Mouse (Mus musculus) midbrain, embryonic 10.5 days (tissue): ENCODE data around the gene Enho. TPM values are rescaled to one million over a fixed set of nuclear protein-coding genes. Genes with fewer than 3 reads are reported as not detected.
A peak's percentile ranks its signal among the peaks of the same experiment; 100 is the strongest.

Source experiments
- DNase-seq: peaks from one replicate; pipeline ENCODE4 v3.0.0-alpha.2; 2017; ENCODE audit warnings: low spot score
- H3K27ac ChIP-seq: fragments of 300-500 bp; sonication (generic); replicated peaks from 2 replicates; pipeline ENCODE4 v1.5.1; 2016; ENCODE audit warnings: mild to moderate bottlenecking
- H3K27me3 ChIP-seq: fragments of 300-500 bp; sonication (generic); 2 replicates; pipeline ENCODE4 v1.6.1; 2016; ENCODE audit warnings: low read depth, mild to moderate bottlenecking; ENCODE audit not compliant: poor library complexity, severe bottlenecking
- H3K36me3 ChIP-seq: fragments of 300-500 bp; sonication (generic); 2 replicates; pipeline ENCODE4 v1.6.1; 2016; ENCODE audit warnings: mild to moderate bottlenecking, moderate library complexity
- H3K4me1 ChIP-seq: fragments of 300-500 bp; sonication (generic); 2 replicates; pipeline ENCODE4 v1.6.1; 2016
- H3K4me3 ChIP-seq: fragments of 300-500 bp; sonication (generic); 2 replicates; pipeline ENCODE4 v1.5.1; 2016; ENCODE audit warnings: mild to moderate bottlenecking, moderate library complexity
- H3K9me3 ChIP-seq: fragments of 300-500 bp; sonication (generic); replicated peaks from 2 replicates; pipeline ENCODE4 v1.6.1; 2016; ENCODE audit warnings: mild to moderate bottlenecking
- WGBS: fragments of 180-500 bp; shearing (Covaris S2); methylation state at CpG from one replicate; pipeline ENCODE4 v1.1.7; 2016; 5-methylcytosine and 5-hydroxymethylcytosine counted together
- polyA plus RNA-seq: library from polyadenylated mRNA; unstranded; fragments of >200 nt; fragmentation: Nextera tagmentation; extraction: Ambion mirVana; gene quantifications from 2 replicates; pipeline ENCODE4 v1.2.1, GENCODE M21; 2016

The Enho gene
- polyA plus RNA-seq, 1 experiment from 2014 or later = 23.2 TPM

- Histone ChIP-seq H3K4me1 (peaks cover 58% of the 10 kb centered on the region), H3K9me3 (no peaks in the 10 kb centered on the region), H3K36me3 (no peaks in the 10 kb centered on the region), H3K4me3 (no peak overlapping the region), H3K27ac (0 out of 2 replicates have a peak overlapping the region, but pooled peaks have one; percentile 52), H3K27me3 (peaks cover 66% of the 10 kb centered on the region)
- WGBS = 66% methylated on average over 9 of the region's 9 CpGs
- no peak for DNase-seq
Measured at GRCm38 (mm10) chr4:41615661-41616599, 24.2 kb downstream of the Enho start.

- Histone ChIP-seq H3K36me3 (no peaks in the 10 kb centered on the region), H3K4me3 (no peak overlapping the region), H3K27me3 (peaks cover 57% of the 10 kb centered on the region), H3K9me3 (no peaks in the 10 kb centered on the region), H3K4me1 (peaks cover 63% of the 10 kb centered on the region), H3K27ac (no peak overlapping the region)
- WGBS = 9% methylated on average over 7 of the region's 7 CpGs
- peak; percentile 80 for DNase-seq
Measured at GRCm38 (mm10) chr4:41614156-41614555, 26.0 kb downstream of the Enho start.

- no peaks in the 10 kb centered on the region for H3K9me3 ChIP-seq
- H3K4me3 ChIP-seq = peak overlapping the region; percentile 20; the same call in 1 of the 2 replicates
- peaks cover 58% of the 10 kb centered on the region for H3K4me1 ChIP-seq
- peak; percentile 56 for DNase-seq
- H3K36me3 ChIP-seq = no peaks in the 10 kb centered on the region
- H3K27me3 ChIP-seq = peaks cover 38% of the 10 kb centered on the region
- H3K27ac ChIP-seq = peak overlapping the region; percentile 73
- 38% methylated on average over 8 of the region's 8 CpGs for WGBS
Measured at GRCm38 (mm10) chr4:41612166-41612565, 28.0 kb downstream of the Enho start.

- H3K9me3 ChIP-seq = no peaks in the 10 kb centered on the region
- 41% methylated on average over 6 of the region's 6 CpGs for WGBS
- no peaks in the 10 kb centered on the region for H3K36me3 ChIP-seq
- H3K4me3 ChIP-seq = no peak overlapping the region
- no peak for DNase-seq
- peak overlapping the region; percentile 73; the same call in 1 of the 2 replicates for H3K27ac ChIP-seq
- H3K4me1 ChIP-seq = peaks cover 54% of the 10 kb centered on the region
- H3K27me3 ChIP-seq = peaks cover 22% of the 10 kb centered on the region
Measured at GRCm38 (mm10) chr4:41610594-41610980, 29.5 kb downstream of the Enho start.

- no peaks in the 10 kb centered on the region for H3K36me3 ChIP-seq
- H3K4me3 ChIP-seq = no peak overlapping the region
- WGBS = 84% methylated on average over 10 of the region's 10 CpGs
- H3K9me3 ChIP-seq = no peaks in the 10 kb centered on the region
- H3K4me1 ChIP-seq = peaks cover 54% of the 10 kb centered on the region
- no peak overlapping the region for H3K27ac ChIP-seq
- no peak for DNase-seq
- peaks cover 16% of the 10 kb centered on the region for H3K27me3 ChIP-seq
Measured at GRCm38 (mm10) chr4:41609681-41610593, 30.2 kb downstream of the Enho start.

- Histone ChIP-seq H3K27me3 (peaks cover 27% of the 10 kb centered on the region), H3K9me3 (no peaks in the 10 kb centered on the region), H3K27ac (no peak overlapping the region), H3K4me1 (peaks cover 38% of the 10 kb centered on the region), H3K4me3 (no peak overlapping the region), H3K36me3 (no peaks in the 10 kb centered on the region)
- no peak for DNase-seq
- WGBS = 41% methylated on average over 4 of the region's 4 CpGs
Measured at GRCm38 (mm10) chr4:41606784-41607183, 33.3 kb downstream of the Enho start.

GRCm38 (mm10) chr4:41604476-41605396 is 35.4 kb downstream of the Enho start:
- Histone ChIP-seq H3K27ac (peak overlapping the region; percentile 56; the same call in 1 of the 2 replicates), H3K27me3 (peaks cover 16% of the 10 kb centered on the region), H3K36me3 (no peaks in the 10 kb centered on the region), H3K9me3 (no peaks in the 10 kb centered on the region), H3K4me3 (no peak overlapping the region), H3K4me1 (peaks cover 21% of the 10 kb centered on the region)
- peak; percentile 38 for DNase-seq
- WGBS = 39% methylated on average over 8 of the region's 8 CpGs

GRCm38 (mm10) chr4:41602818-41603217 is 37.3 kb downstream of the Enho start:
- H3K9me3 ChIP-seq = no peaks in the 10 kb centered on the region
- WGBS = 37% methylated on average over 4 of the region's 4 CpGs
- peaks cover 21% of the 10 kb centered on the region for H3K4me1 ChIP-seq
- H3K27me3 ChIP-seq = peaks cover 16% of the 10 kb centered on the region
- H3K4me3 ChIP-seq = no peak overlapping the region
- H3K27ac ChIP-seq = no peak overlapping the region
- DNase-seq = no peak
- H3K36me3 ChIP-seq = no peaks in the 10 kb centered on the region

Other genes with a start within 250 kb of the Enho start
- 13.5 and 15.1 TPM in 2 replicates for gene Kif24, start 175.4 kb downstream of the Enho start, polyA plus RNA-seq
- 63.3 and 65.6 TPM in 2 replicates for gene Nudt2, start 175.2 kb downstream of the Enho start, polyA plus RNA-seq
- 7.3 and 9.2 TPM in 2 replicates for gene AI464131, start 137.2 kb downstream of the Enho start, polyA plus RNA-seq
- gene 1110017D15Rik, start 123.0 kb downstream of the Enho start, polyA plus RNA-seq = 3.4 and 4.2 TPM in 2 replicates
- gene Fam219a, start 70.8 kb downstream of the Enho start, polyA plus RNA-seq = 4.1 and 5.7 TPM in 2 replicates
- gene Dnaic1, start 70.5 kb downstream of the Enho start, polyA plus RNA-seq = 1.6 and 2.2 TPM in 2 replicates
- gene Cntfr, start 56.8 kb upstream of the Enho start, polyA plus RNA-seq = 27.1 and 35.8 TPM in 2 replicates
- 69.0 TPM in 2 replicates for gene Il11ra1, start 59.7 kb upstream of the Enho start, polyA plus RNA-seq
- gene Rpp25l, start 73.2 kb upstream of the Enho start, polyA plus RNA-seq = 86.4 and 91.5 TPM in 2 replicates
- gene Dctn3, start 82.8 kb upstream of the Enho start, polyA plus RNA-seq = 150 and 167 TPM in 2 replicates
- gene Arid3c, start 90.8 kb upstream of the Enho start, polyA plus RNA-seq = 0.28 and 0.63 TPM in 2 replicates
- gene Galt, start 114.9 kb upstream of the Enho start, polyA plus RNA-seq = 19.1 and 21.4 TPM in 2 replicates
- 87.3 and 96.3 TPM in 2 replicates for gene Sigmar1, start 115.8 kb upstream of the Enho start, polyA plus RNA-seq
- gene Ccl27a, start 133.9 kb upstream of the Enho start, polyA plus RNA-seq = 52.4 and 67.6 TPM in 2 replicates